Mouse (Mus musculus) intestine, embryonic 16.5 days (tissue): ENCODE measurements around the gene 6030468B19Rik. TPM values are rescaled to one million over a fixed set of nuclear protein-coding genes. Genes with fewer than 3 reads are reported as not detected.

Source experiments
- ATAC-seq: fragments of 200-750 bp; cut with Nextera tagmentation; 2 replicates; pipeline ENCODE4 v1.8.0; 2017; ENCODE audit warnings: moderate TSS enrichment, moderate library complexity
- H3K27ac ChIP-seq: fragments of 300-500 bp; sonication (generic); 2 replicates; pipeline ENCODE4 v1.5.1; 2014; ENCODE audit warnings: mild to moderate bottlenecking, low read length
- H3K27me3 ChIP-seq: fragments of 300-500 bp; sonication (generic); replicated peaks from 2 replicates; pipeline ENCODE4 v1.6.1; 2014; ENCODE audit warnings: low read length, control low read depth, mixed read lengths; ENCODE audit not compliant: control insufficient read depth, insufficient read depth
- H3K36me3 ChIP-seq: fragments of 300-500 bp; sonication (generic); 2 replicates; pipeline ENCODE4 v1.6.1; 2014; ENCODE audit warnings: low read length, control low read depth; ENCODE audit not compliant: control insufficient read depth, insufficient read depth
- H3K4me1 ChIP-seq: fragments of 300-500 bp; sonication (generic); 2 replicates; pipeline ENCODE4 v1.6.1; 2014; ENCODE audit warnings: low read length, control low read depth, mixed read lengths; ENCODE audit not compliant: control insufficient read depth, insufficient read depth
- H3K4me2 ChIP-seq: fragments of 300-500 bp; sonication (generic); 2 replicates; pipeline ENCODE4 v1.6.1; 2014; ENCODE audit warnings: low read depth, low read length, control low read depth
- H3K4me3 ChIP-seq: fragments of 300-500 bp; sonication (generic); 2 replicates; pipeline ENCODE4 v1.5.1; 2014; ENCODE audit warnings: mild to moderate bottlenecking, low read length
- H3K9ac ChIP-seq: fragments of 300-500 bp; sonication (generic); 2 replicates; pipeline ENCODE4 v1.6.1; 2014; ENCODE audit warnings: low read depth, low read length
- H3K9me3 ChIP-seq: fragments of 300-500 bp; sonication (generic); 2 replicates; pipeline ENCODE4 v1.6.1; 2016; ENCODE audit warnings: low read length, control low read depth; ENCODE audit not compliant: control insufficient read depth
- WGBS: fragments of 180-500 bp; shearing (Covaris S2); extraction: QIAGEN DNeasy Blood & Tissue Kit; methylation state at CpG from one replicate; pipeline ENCODE4 v1.1.7; 2014; 5-methylcytosine and 5-hydroxymethylcytosine counted together
- polyA plus RNA-seq: library from polyadenylated mRNA; unstranded; fragments of >200 nt; fragmentation: Nextera tagmentation; extraction: Ambion mirVana; gene quantifications from 2 replicates; pipeline ENCODE4 v1.2.1, GENCODE M21; 2015

6030468B19Rik gene
- polyA plus RNA-seq, 1 experiment from 2014 or later = 1.6 TPM

DNA sequence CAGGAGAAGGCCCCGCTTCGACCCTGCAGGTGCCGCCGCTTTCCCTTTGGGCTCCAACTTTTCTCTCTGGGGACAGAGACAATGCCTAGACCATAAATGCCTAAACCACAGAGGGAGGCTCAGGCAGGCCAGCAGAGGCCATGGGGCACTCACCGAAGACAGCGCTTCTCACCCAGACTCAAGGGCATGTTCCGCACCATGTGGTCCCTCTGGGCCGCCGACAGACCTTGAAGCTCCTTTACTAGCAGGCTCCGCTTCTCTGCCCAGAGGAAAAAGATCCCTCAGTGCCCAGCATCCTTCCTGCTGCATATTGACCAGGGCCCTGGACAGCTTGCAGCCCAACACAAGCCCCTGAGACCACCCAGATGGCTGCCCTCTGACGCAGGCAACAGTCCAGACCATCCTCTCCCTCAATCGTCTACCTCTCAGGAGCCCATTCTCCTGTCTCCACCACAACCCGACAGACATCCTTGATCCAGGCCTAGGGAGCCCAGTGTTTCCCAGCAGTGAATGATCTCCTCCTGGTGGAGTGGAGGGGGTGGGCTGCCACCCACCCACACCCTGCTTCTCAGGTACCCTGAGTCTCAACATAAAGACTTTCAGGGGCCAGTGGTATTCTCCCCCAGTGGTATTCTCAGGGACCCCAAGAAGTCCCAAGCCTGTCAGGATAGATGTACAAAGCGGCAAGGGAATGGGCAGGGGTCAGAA is 21.2 kb upstream of the 6030468B19Rik start:
- H3K27ac ChIP-seq = no peak overlapping the region
- 92% methylated on average over 14 of the region's 14 CpGs for WGBS
- peaks cover 24% of the 10 kb centered on the region for H3K4me1 ChIP-seq
- H3K4me3 ChIP-seq = no peak overlapping the region
- no peak overlapping the region for H3K4me2 ChIP-seq
- H3K9ac ChIP-seq = no peak overlapping the region
- no peaks in the 10 kb centered on the region for H3K9me3 ChIP-seq
- H3K27me3 ChIP-seq = no peaks in the 10 kb centered on the region
- peaks cover 3% of the 10 kb centered on the region; the same call in 1 of the 2 replicates for H3K36me3 ChIP-seq
- ATAC-seq = no peak

DNA sequence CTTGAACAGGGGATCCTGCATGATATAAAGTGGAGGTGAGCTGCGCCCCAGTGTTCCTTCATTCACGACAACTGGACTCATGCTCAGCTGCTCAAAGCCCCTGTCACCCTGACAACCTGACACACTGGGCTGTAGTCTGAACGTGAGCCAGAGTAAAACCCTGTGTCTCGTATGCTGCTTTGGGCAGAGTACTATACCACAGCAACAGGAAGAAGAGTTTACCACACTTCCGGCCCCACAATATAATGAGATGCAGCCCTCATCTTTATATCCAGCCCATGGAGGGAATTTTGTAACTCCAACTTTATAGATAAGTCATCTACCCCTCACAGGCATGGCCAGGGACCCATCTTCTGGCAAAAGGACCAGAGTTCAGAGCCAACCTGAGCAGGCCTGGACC is 20.3 kb upstream of the 6030468B19Rik start:
- Histone ChIP-seq H3K27ac (no peak overlapping the region), H3K4me2 (no peak overlapping the region), H3K9me3 (no peaks in the 10 kb centered on the region), H3K36me3 (peaks cover 3% of the 10 kb centered on the region; the same call in 1 of the 2 replicates), H3K4me1 (peaks cover 31% of the 10 kb centered on the region), H3K27me3 (no peaks in the 10 kb centered on the region), H3K4me3 (no peak overlapping the region), H3K9ac (no peak overlapping the region)
- 81% methylated on average over 5 of the region's 5 CpGs for WGBS
- no peak for ATAC-seq

DNA sequence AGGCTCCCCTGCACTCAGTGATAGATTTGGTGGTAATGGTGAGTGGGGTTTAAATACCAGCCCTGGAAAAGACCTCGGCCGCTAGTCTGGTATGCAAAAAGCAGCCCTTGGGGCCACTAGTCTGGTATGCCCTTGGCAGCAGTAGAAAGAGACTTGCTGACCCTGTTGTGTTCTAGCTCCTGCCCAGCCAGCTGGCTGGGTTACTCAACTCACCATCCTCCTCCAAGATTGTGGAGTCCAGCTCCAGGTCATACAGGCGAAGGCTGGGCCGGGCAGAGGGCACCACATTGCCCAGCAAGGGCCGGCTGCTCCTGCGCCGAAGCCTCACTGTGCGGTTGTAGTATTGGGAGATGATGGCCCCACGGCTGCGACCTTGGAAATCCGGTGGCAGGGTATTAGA is 19.4 kb upstream of the 6030468B19Rik start:
- Histone ChIP-seq H3K9me3 (no peaks in the 10 kb centered on the region), H3K4me3 (no peak overlapping the region), H3K27ac (no peak overlapping the region), H3K27me3 (no peaks in the 10 kb centered on the region), H3K4me1 (peaks cover 35% of the 10 kb centered on the region), H3K36me3 (peaks cover 3% of the 10 kb centered on the region; the same call in 1 of the 2 replicates), H3K9ac (no peak overlapping the region), H3K4me2 (no peak overlapping the region)
- no peak for ATAC-seq
- WGBS = 95% methylated on average over 11 of the region's 11 CpGs

DNA sequence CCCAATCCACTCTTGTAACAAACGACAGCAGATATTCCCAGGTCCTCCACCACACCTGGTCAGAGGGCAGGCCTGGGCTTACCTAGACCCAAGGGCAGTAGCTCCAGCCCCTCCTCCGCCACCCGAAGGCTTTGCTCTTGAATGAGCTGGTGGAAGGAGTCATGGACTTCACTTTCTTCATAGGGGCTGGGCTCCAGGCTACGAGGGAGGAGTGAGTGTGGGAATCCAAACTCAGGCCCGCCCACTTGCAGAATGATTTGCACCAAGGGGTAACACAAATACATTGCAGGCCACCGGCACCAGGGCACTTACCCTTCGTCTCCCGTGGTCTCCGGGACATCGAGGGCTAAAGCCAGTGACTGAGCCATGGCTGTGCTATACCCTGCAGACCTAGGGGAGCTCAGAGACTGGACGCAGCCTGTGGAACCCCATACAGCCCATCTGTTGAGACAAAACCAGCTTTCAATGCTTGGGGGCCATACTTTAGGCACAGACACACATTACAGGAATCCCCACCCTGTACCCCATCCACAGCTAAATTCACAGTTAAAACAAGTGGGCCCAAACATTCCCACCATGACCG is 18.5 kb upstream of the 6030468B19Rik start:
- 43% methylated on average over 12 of the region's 12 CpGs for WGBS

DNA sequence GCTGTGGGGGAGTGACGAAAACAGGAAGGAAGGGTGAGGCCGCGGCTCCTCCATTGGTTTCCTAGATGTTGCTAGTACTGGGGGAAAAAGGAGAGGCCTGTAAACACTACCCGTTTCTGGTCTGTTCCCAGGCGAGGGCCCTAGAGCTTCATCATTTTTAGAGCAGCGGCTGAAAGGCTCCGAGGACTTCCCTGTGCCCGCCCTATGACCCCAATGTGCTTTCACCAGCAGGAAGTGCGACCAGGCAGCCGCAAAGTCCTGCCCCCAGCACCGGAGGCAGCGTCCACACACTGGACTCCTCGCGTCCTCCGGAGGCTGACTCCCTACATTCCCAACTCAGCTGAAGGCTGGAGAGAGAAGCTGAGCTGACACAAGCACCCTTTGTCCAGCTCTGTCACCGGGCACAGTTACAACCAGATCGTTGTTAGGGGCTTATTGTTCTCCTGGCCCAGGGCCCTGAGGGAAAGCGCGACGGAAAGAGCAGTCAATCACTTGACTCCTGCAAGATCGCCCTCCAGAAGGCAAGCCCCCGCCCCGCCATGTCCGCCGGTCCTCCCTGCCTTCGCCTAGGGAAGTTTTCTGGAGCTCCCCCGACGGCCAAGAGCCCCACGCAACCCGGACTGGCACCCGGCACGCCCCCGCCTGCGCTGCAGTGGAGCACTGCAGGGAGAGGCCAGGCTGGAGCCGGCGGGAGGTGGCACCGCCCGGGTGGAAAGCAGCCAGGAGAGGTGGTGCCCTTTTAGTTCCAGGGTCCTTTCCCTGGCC is 17.8 kb upstream of the 6030468B19Rik start:
- Histone ChIP-seq H3K4me1 (peaks cover 42% of the 10 kb centered on the region), H3K9ac (peak overlapping the region; percentile 77), H3K4me2 (peak overlapping the region; percentile 91), H3K9me3 (no peaks in the 10 kb centered on the region), H3K4me3 (peak overlapping the region; percentile 64), H3K27me3 (no peaks in the 10 kb centered on the region), H3K27ac (peak overlapping the region; percentile 92), H3K36me3 (peaks cover 3% of the 10 kb centered on the region; the same call in 1 of the 2 replicates)
- peak; percentile 41 for ATAC-seq
- WGBS = 4% methylated on average over 38 of the region's 38 CpGs

More for the DNA sequence above, 18.5 kb upstream of the 6030468B19Rik start:
- Histone ChIP-seq H3K4me2 (peak overlapping the region; percentile 91), H3K27me3 (no peaks in the 10 kb centered on the region), H3K36me3 (peaks cover 3% of the 10 kb centered on the region; the same call in 1 of the 2 replicates), H3K27ac (peak overlapping the region; percentile 92), H3K9ac (peak overlapping the region; percentile 77), H3K4me3 (peak overlapping the region; percentile 64), H3K4me1 (peaks cover 42% of the 10 kb centered on the region), H3K9me3 (no peaks in the 10 kb centered on the region)
- ATAC-seq = no peak

DNA sequence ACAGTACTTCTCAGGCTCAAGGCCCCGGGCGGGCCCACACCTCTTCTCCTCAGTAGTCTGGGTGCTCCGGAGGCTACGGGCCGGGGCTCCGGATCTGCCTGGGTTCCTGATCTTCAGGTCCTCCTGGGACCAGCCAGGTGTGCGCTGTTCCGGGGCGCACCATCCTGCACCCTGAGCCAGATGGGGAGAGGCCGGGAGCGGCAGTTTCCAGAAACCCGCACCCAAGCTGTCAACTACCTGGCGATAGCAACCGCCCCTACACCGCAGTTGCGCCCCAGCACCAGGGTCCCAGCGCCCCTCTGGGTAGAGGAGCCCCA is 17.3 kb upstream of the 6030468B19Rik start:
- H3K4me2 ChIP-seq = peak overlapping the region; percentile 91
- H3K4me1 ChIP-seq = peaks cover 42% of the 10 kb centered on the region

DNA sequence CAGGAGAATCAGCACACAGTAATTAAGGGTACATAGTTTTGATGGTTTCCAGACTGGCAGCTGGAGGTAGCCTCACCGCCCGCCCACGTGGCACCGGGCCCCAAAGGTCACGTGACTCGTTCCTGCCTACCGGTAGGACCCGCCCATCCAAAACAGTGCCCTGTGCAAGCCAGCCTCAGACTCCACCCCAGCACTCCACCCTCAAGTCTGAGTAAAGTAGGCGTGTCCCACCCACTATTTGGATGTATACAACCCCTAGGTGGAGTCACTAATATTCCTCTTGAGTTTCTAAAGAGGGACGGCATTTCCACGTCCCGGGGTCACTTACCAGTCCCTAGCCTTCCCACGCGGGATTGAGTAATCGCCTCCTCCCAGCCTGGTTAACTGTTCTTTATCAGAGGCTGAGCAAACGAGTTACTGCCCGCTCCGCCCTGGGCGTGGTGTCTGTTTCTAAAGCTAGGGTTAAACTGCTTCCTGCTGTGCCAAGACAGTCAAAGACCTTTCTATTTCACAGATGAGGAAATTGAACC is 16.8 kb upstream of the 6030468B19Rik start:
- peak overlapping the region; percentile 92 for H3K27ac ChIP-seq
- H3K9ac ChIP-seq = peak overlapping the region; percentile 77
- H3K27me3 ChIP-seq = no peaks in the 10 kb centered on the region
- H3K4me3 ChIP-seq = peak overlapping the region; percentile 64
- WGBS = 1% methylated on average over 19 of the region's 19 CpGs
- ATAC-seq = peak; percentile 85
- peaks cover 3% of the 10 kb centered on the region; the same call in 1 of the 2 replicates for H3K36me3 ChIP-seq
- peak overlapping the region; percentile 91 for H3K4me2 ChIP-seq
- H3K9me3 ChIP-seq = no peaks in the 10 kb centered on the region
- peaks cover 42% of the 10 kb centered on the region for H3K4me1 ChIP-seq

More for the DNA sequence above, 17.3 kb upstream of the 6030468B19Rik start:
- Histone ChIP-seq H3K4me3 (peak overlapping the region; percentile 64), H3K9ac (peak overlapping the region; percentile 77), H3K27me3 (no peaks in the 10 kb centered on the region), H3K9me3 (no peaks in the 10 kb centered on the region), H3K27ac (peak overlapping the region; percentile 92), H3K36me3 (peaks cover 3% of the 10 kb centered on the region; the same call in 1 of the 2 replicates)
- 1% methylated on average over 17 of the region's 17 CpGs for WGBS
- peak; percentile 36 for ATAC-seq

DNA sequence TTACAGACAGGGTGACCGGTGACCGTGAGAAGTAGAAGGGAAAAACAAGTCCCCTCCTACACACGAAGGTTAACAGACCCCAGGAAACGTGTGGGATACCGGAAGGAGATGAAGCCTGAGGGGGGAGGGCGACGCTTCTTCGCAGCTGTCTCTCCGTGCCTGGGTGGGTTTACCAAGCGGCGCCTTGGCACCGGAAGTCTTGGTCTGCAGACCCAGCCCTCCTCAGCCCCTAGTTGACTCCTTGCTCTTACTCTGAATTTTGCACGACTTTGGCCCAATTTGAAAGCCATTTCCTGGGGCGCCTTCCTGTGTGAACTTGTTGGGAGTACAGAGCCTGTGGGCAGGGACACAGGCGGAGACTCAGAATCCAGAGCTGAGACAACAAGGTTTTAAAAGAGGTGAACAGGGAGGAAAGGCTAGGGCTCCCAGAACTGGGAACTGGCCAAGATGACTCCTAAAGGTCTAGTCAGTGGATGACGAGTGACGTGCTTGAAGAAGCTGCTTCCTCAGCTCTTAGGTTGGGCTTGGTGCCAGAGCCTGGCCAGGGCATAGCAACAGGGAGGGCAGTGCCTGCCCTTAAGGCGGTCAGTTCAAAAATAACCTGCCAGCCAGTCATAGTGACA is 16.1 kb upstream of the 6030468B19Rik start:
- WGBS = 23% methylated on average over 18 of the region's 18 CpGs
- H3K4me3 ChIP-seq = peak overlapping the region; percentile 64
- H3K4me2 ChIP-seq = peak overlapping the region; percentile 91
- peaks cover 42% of the 10 kb centered on the region for H3K4me1 ChIP-seq
- no peak for ATAC-seq
- H3K9me3 ChIP-seq = no peaks in the 10 kb centered on the region
- peak overlapping the region; percentile 92 for H3K27ac ChIP-seq
- peak overlapping the region; percentile 77 for H3K9ac ChIP-seq
- H3K27me3 ChIP-seq = no peaks in the 10 kb centered on the region
- peaks cover 3% of the 10 kb centered on the region; the same call in 1 of the 2 replicates for H3K36me3 ChIP-seq
